Mouse (Mus musculus): ENCODE results near the gene Akr1c14. TPM values are rescaled to one million over a fixed set of nuclear protein-coding genes. Genes with fewer than 3 reads are reported as not detected.
A peak's percentile ranks its signal among the peaks of the same experiment; 100 is the strongest.
"Not testable (repeated sequence)": the region's sequence is repeated elsewhere in the genome, so short reads cannot be mapped to it uniquely, and the experiment has no call there.

Gene Akr1c14
- total RNA-seq (2021): 1 to 10 TPM; 1.3 TPM
- long read RNA-seq, experiment 1, partial matches to known transcripts: 0 of 2 reads
- long read RNA-seq, experiment 1, other reads (novel, unspliced or antisense): 0 of 2 reads
- long read RNA-seq, experiment 2, partial matches to known transcripts: 0 of 1 reads
- long read RNA-seq, experiment 2, other reads (novel, unspliced or antisense): 0 of 1 reads

DNA sequence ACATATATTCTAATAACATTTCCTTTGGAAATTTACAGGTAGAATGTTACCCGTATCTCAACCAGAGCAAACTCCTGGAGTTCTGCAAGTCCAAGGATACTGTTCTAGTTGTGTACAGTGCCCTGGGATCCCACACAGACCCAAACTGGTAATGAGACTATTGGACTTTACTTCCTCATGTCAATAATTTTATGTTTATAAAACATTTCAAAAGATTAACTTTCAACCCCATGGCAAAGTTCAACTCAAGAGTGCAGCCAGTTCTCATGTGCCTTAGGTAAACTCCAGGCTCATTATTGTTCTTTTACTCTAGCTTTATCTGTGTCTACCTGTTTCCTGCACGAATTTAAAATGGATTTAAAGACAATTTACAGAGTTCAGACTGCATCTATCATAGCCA, at the start of gene Akr1c14:
Gene Akr1c14, plus strand, starts transcription at position 293 of the 400 bp plus-strand sequence.
- intact Hi-C loops (cut with DNase I): no loop called here
- DNase-seq (ENCODE audit: extremely low spot score in 1 of 2, low spot score in 2 of 2): no peak
- Histone ChIP-seq H3K4me3 (no peak within 1 kb of the TSS), H3K27ac (no peak within 1 kb of the TSS)
- TF ChIP-seq CTCF (IDR thresholded peaks at IDR 0.05): no peak

DNA sequence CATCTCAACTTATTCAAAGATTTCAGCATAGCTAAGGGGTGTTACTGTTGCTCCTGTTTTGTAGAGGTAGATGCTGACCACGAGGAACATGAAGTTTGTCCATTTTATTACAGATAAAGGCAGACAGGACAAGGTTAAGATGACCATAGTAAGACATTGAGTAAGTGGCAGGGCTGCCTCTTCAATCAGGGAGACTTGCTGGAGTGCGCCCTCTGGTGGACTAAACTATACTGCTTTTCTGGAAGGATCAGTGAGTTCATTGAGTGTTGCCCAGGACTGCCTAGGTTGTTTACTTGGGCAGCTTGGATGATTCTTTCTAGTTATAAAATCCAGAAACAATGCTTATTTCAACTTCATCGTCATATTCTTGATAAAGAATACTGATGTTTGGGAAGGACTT, 47.1 kb upstream of the Akr1c14 start:
- Histone ChIP-seq H3K27ac (no peak overlapping the region), H3K4me3 (no peak overlapping the region)
- DNase-seq (ENCODE audit: extremely low spot score in 1 of 2, low spot score in 2 of 2): peak; percentile 59 to 78
- intact Hi-C loops (cut with DNase I): loop anchor here (2.0 to 5.0 kb wide), 2 partner anchors 104 to 335 kb away; no protein-coding TSS in a partner anchor
- TF ChIP-seq CTCF (IDR thresholded peaks at IDR 0.05): peak; percentile 83

DNA sequence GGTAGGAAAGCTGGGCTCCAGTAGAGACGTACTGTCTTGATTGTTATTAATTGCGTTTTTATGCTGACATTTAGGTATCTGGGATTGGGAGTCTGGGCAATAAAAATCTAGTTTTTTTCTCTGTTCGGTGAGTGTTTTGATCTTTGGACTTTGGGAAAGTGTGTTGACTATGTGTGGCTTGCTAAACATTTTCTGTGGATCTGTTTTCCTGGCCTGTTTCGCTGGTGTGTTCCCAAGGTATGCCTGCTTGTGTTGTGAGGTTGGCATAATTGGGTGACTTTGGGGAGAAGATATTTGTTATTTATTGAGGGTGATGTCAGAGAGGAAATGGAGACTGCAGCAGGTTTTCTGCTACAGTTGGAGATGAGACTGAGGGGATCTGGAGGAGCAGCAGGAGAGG, 38.0 kb upstream of the Akr1c14 start:
- TF ChIP-seq CTCF (IDR thresholded peaks at IDR 0.05): no peak
- no peak overlapping the region for H3K4me3 ChIP-seq
- intact Hi-C loops (cut with DNase I): loop anchor here (5.0 kb wide), 1 partner anchor 272 kb away; no protein-coding TSS in a partner anchor
- DNase-seq (ENCODE audit: extremely low spot score in 1 of 2, low spot score in 2 of 2): no peak
- H3K27ac ChIP-seq: no peak overlapping the region

DNA sequence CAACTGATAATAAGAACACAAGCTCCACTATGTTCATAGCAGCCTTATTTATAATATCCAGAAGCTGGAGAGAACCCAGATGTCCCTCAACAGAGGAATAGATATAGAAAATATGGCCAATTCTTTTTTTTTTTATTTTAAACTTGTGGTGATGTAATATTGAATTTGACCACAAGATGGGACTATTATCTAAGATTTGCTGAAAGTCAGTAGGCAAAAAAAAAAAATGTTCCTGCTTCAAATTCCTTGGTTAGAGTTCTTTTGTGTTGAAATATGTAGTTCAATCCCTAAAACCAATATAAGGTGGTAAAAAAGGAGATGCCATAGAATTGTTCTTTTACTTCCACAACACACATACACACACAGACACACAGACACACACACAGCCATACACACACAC, 35.0 kb upstream of the Akr1c14 start:
- Histone ChIP-seq H3K27ac (no peak overlapping the region), H3K4me3 (no peak overlapping the region)
- peak; percentile 52 for TF ChIP-seq CTCF (IDR thresholded peaks at IDR 0.05)
- DNase-seq (ENCODE audit: extremely low spot score in 1 of 2, low spot score in 2 of 2): no peak
- intact Hi-C loops (cut with DNase I): loop anchor here (2.0 to 5.0 kb wide), 2 partner anchors 268 to 597 kb away; no protein-coding TSS in a partner anchor

DNA sequence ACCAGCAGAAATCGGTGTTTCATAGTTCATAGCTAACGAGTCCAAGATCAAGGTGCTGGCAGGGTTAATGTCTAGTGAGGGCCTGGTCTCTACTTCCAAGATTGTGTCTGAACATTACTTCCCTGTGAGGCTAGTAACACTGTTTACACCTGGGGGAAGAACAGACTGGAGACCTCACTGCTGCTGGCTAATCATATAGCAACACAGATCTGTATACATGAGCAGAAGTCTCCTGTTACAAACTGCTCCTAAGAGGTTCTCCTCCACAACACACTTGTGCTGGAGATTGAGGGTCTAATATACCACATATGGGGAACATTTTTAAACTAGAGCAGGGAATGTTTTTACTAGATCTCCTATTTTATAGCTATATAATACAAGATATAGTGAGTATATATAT, 18.9 kb upstream of the Akr1c14 start:
- intact Hi-C loops (cut with DNase I): no loop called here

DNA sequence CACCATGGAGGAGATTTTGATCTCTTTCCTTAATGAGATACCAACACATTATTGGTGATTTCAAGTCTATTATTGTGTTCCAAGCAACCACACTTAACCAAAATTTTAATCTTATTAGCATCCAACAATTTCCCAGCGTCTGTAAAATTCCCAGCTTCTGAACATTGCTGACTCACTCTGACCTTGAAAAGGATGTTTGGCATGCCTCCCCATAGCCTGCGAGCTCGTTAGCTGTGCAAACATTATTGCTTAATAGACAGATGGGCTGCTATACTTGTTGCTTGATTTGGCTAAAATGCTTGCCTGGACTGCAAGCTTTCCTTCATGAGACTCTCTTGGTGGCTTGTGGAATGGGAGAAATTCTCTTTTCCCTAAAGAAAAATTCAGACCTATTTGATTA, 16.3 kb upstream of the Akr1c14 start:
- no peak for TF ChIP-seq CTCF (IDR thresholded peaks at IDR 0.05)
- no peak for DNase-seq (ENCODE audit: extremely low spot score in 1 of 2, low spot score in 2 of 2)

More for the DNA sequence above, 18.9 kb upstream of the Akr1c14 start:
- Histone ChIP-seq H3K4me3 (no peak overlapping the region), H3K27ac (no peak overlapping the region)
- DNase-seq (ENCODE audit: extremely low spot score in 1 of 2, low spot score in 2 of 2): no peak
- no peak for TF ChIP-seq CTCF (IDR thresholded peaks at IDR 0.05)

DNA sequence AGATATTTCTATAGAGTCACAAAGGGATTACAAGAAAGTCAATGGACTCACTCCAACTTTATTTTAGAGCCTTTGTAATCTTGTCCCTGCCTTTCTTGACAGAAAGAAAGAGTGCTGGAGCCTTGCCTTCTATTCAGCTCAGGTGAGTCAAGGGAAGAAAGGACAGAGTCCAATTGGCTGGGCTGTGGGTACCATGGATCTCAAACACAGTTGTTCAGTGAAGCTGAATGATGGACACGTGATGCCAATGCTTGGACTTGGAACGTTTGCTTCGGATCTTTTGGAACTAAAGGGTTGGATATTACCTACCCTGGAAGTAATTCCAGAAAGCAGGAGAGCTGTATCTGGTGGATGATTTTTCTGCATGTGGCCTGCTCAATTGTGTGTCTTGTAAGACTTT, 13.8 kb upstream of the Akr1c14 start:
- no peak for DNase-seq (ENCODE audit: extremely low spot score in 1 of 2, low spot score in 2 of 2)

More for the DNA sequence above, 16.3 kb upstream of the Akr1c14 start:
- intact Hi-C loops (cut with DNase I): no loop called here
- Histone ChIP-seq H3K4me3 (no peak overlapping the region), H3K27ac (no peak overlapping the region)

DNA sequence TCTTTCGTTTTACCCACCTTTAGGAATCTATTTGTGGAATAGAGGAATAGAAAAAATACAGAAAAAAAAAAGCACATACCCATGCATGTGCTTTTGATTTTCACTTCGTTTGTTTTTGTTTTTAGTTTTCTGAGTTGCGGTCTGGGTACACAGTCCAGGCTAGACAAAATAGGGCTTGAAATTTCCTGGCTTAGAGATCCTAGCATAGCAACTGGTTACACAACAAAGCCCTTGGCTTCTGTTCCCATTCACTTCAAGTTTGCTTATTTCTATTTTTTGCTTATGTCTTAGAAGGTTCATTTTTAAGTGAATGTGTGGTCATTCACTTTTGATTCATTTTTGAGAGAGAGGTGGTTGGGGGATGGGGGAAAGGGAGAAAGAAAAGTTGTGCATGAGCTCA, 2.7 kb upstream of the Akr1c14 start:
- intact Hi-C loops (cut with DNase I): no loop called here
- no peak for DNase-seq (ENCODE audit: extremely low spot score in 1 of 2, low spot score in 2 of 2)
- no peak overlapping the region for H3K27ac ChIP-seq
- H3K4me3 ChIP-seq: no peak overlapping the region
- no peak for TF ChIP-seq CTCF (IDR thresholded peaks at IDR 0.05)

More for the DNA sequence above, 13.8 kb upstream of the Akr1c14 start:
- no peak for TF ChIP-seq CTCF (IDR thresholded peaks at IDR 0.05)
- H3K27ac ChIP-seq: no peak overlapping the region
- H3K4me3 ChIP-seq: no peak overlapping the region
- intact Hi-C loops (cut with DNase I): no loop called here

DNA sequence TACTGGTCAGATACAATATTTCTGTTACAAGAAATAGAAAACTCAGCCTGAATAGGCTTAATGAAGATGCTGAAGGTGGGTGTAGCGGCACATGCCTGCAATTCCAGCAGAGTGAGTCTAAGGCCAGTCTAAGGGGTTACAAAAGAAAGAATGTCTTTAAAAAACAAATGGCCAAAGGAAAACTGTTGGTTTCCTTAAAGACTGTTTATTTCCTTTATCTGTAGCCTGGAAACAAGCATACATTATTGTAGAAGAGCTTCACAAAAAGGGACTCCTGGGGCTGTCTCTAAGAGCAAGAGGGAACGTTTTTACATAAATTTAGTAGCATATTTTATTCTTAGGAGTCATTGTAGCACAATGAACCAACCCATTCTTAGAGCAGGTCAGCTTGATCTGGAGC, 2.0 kb upstream of the Akr1c14 start:
- H3K4me3 ChIP-seq: no peak overlapping the region
- intact Hi-C loops (cut with DNase I): no loop called here
- H3K27ac ChIP-seq: no peak overlapping the region
- no peak for TF ChIP-seq CTCF (IDR thresholded peaks at IDR 0.05)
- DNase-seq (ENCODE audit: extremely low spot score in 1 of 2, low spot score in 2 of 2): no peak

DNA sequence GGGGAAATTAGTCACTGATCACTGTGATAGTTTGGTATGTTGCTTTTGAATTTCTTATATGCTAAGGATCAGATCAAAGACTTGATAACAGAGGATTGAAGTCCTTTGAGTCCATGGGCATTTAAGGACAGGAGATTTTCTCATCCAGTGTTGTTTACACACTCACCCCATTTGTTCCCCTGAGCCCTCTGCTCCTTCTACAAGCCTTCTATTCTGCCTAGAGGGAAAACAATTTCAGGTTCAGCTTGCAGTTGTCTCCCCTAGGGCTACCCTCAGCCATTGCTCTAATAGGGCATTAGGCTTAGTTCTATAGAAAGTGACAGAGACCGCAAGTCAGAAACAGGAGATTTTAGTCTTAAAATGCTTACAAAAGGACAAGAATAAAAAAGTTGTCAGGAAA, 585 bp upstream of the Akr1c14 start:
- intact Hi-C loops (cut with DNase I): no loop called here
- Histone ChIP-seq H3K27ac (no peak overlapping the region), H3K4me3 (no peak overlapping the region)
- no peak for TF ChIP-seq CTCF (IDR thresholded peaks at IDR 0.05)
- DNase-seq (ENCODE audit: extremely low spot score in 1 of 2, low spot score in 2 of 2): no peak

DNA sequence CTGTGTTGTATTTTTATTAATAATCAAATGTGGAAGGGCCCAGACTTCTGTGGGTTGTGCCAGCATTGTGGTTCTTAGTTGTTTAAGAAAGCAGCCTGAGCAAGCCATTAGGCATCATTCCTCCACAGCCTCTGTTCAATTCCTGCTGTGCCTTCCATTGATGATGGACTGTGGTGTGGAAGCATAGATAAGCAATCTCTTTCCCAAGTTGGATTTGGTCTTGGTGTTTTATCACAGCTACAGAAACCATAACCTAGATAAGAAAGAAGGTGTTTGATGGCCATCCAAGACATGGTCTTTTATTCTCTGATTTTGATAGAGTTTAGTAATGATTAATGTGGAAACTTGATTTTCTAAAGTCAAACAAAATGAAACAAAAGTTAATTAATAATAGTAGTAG, 844 bp downstream of the Akr1c14 start:
- intact Hi-C loops (cut with DNase I): no loop called here
- H3K4me3 ChIP-seq: no peak overlapping the region
- no peak overlapping the region for H3K27ac ChIP-seq
- TF ChIP-seq CTCF (IDR thresholded peaks at IDR 0.05): no peak
- no peak for DNase-seq (ENCODE audit: extremely low spot score in 1 of 2, low spot score in 2 of 2)

DNA sequence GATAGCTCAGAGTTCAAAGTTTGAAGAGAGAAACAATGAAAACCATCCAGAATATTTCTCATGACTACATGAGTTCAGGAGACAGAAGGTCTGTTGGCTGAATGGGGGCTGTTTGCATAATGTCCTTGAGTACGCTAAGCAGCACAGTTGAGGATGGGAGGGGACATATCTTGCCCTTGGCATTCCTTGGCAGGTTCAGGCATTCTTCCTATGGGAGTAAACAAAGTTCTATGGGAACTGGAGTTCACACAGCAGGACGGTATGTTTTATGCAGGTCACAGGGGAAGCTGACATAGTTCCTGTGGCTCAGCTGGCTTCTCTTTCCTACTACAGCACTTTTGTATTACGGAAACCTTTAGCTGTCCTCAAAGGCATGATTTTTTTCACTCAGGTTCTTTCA, 6.6 kb downstream of the Akr1c14 start:
- Histone ChIP-seq H3K4me3 (no peak overlapping the region), H3K27ac (no peak overlapping the region)
- intact Hi-C loops (cut with DNase I): no loop called here
- no peak for TF ChIP-seq CTCF (IDR thresholded peaks at IDR 0.05)
- DNase-seq (ENCODE audit: extremely low spot score in 1 of 2, low spot score in 2 of 2): no peak

DNA sequence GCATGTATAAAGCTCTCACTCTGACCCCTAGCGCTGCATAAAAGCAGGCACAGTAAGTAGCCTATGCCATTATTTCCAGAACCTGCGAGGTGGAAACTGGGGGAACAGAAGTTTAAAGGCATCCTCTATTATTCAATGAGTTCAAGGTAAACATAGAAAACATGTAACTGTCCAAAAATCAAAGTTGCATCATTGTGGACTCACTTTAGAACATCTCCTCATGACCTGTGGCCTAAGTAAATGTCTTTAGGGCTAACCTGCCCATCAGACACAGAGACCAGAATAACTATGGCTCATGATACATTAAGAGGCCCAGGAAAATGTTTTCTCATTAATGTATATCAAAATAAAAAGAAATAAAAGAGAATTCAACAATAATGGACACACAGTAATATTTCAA, 7.4 kb downstream of the Akr1c14 start:
- H3K4me3 ChIP-seq: no peak overlapping the region
- no peak overlapping the region for H3K27ac ChIP-seq
- intact Hi-C loops (cut with DNase I): no loop called here
- no peak for TF ChIP-seq CTCF (IDR thresholded peaks at IDR 0.05)
- DNase-seq (ENCODE audit: extremely low spot score in 1 of 2, low spot score in 2 of 2): no peak

DNA sequence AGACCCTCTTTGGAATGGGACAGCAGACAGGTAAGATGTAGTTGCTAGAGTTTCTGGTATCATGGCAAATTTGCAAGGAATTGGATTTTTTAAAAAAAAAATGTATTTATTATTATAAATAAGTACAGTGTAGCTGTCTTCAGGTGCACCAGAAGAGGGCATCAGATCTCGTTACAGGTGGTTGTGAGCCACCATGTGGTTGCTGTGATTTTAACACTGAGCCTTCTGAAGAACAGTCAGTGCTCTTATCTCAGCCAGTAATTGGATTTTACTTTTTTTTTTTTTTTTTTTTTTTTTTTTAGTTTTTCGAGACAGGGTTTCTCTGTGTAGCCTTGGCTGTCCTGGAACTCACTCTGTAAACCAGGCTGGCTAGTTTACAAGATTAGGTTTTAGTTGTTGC, 9.4 kb downstream of the Akr1c14 start:
- H3K4me3 ChIP-seq; DNase-seq (ENCODE audit: extremely low spot score in 1 of 2, low spot score in 2 of 2); H3K27ac ChIP-seq; intact Hi-C loops (cut with DNase I): not testable (repeated sequence)

All from left cerebral cortex, adult 2 months (tissue).